Mouse (Mus musculus) stomach, postnatal 0 days (tissue): ENCODE measurements around the gene Rbm17. TPM values are rescaled to one million over a fixed set of nuclear protein-coding genes. Genes with fewer than 3 reads are reported as not detected.

ENCODE experiments used
- ATAC-seq: fragments of 200-750 bp; cut with Nextera tagmentation; 2 replicates; pipeline ENCODE4 v1.8.0; 2017; ENCODE audit not compliant: low FRiP score, low TSS enrichment
- DNase-seq: peaks from one replicate; pipeline ENCODE4 v3.0.0-alpha.2; 2016; ENCODE audit warnings: low spot score
- H3K27ac ChIP-seq: fragments of 300-500 bp; sonication (generic); replicated peaks from 2 replicates; pipeline ENCODE4 v1.5.1; 2014; ENCODE audit warnings: mild to moderate bottlenecking, control low read depth
- H3K27me3 ChIP-seq: fragments of 300-500 bp; sonication (generic); 2 replicates; pipeline ENCODE4 v1.6.1; 2014; ENCODE audit warnings: low read length; ENCODE audit not compliant: control insufficient read depth, insufficient read depth
- H3K36me3 ChIP-seq: fragments of 300-500 bp; sonication (generic); 2 replicates; pipeline ENCODE4 v1.6.1; 2014; ENCODE audit warnings: low read length, mixed read lengths; ENCODE audit not compliant: control insufficient read depth, insufficient read depth
- H3K4me1 ChIP-seq: fragments of 300-500 bp; sonication (generic); replicated peaks from 2 replicates; pipeline ENCODE4 v1.6.1; 2014; ENCODE audit warnings: antibody characterized with exemption; ENCODE audit not compliant: control insufficient read depth, insufficient read depth
- H3K4me2 ChIP-seq: fragments of 300-500 bp; sonication (generic); replicated peaks from 2 replicates; pipeline ENCODE4 v1.6.1; 2014; ENCODE audit warnings: low read depth, mild to moderate bottlenecking, control low read depth, moderate library complexity
- H3K4me3 ChIP-seq: fragments of 300-500 bp; sonication (generic); 2 replicates; pipeline ENCODE4 v1.5.1; 2014; ENCODE audit warnings: low read depth, low read length, control low read depth
- H3K9ac ChIP-seq: fragments of 300-500 bp; sonication (generic); 2 replicates; pipeline ENCODE4 v1.6.1; 2014; ENCODE audit warnings: mild to moderate bottlenecking, low read length, control low read depth, mixed read lengths
- H3K9me3 ChIP-seq: fragments of 300-500 bp; sonication (generic); 2 replicates; pipeline ENCODE4 v1.6.1; 2016; ENCODE audit warnings: low read length; ENCODE audit not compliant: control insufficient read depth
- CTCF ChIP-seq: IDR thresholded peaks from 2 replicates; pipeline ENCODE4 v1.5.1; 2016; ENCODE audit warnings: antibody characterized with exemption, low read depth, mild to moderate bottlenecking, moderate library complexity
- EP300 ChIP-seq: optimal IDR thresholded peaks from 2 replicates; pipeline ENCODE3; 2016; ENCODE audit warnings: antibody characterized with exemption
- WGBS: fragments of 180-500 bp; shearing (Covaris S2); extraction: QIAGEN DNeasy Blood & Tissue Kit; methylation state at CpG from one replicate; pipeline ENCODE4 v1.1.7; 2014; 5-methylcytosine and 5-hydroxymethylcytosine counted together
- polyA plus RNA-seq: library from polyadenylated mRNA; unstranded; fragments of >200 nt; fragmentation: Nextera tagmentation; extraction: Ambion mirVana; gene quantifications from 2 replicates; pipeline ENCODE4 v1.2.1, GENCODE M21; 2015

The Rbm17 gene
- polyA plus RNA-seq, 1 experiment from 2014 or later: 62.2 TPM

DNA sequence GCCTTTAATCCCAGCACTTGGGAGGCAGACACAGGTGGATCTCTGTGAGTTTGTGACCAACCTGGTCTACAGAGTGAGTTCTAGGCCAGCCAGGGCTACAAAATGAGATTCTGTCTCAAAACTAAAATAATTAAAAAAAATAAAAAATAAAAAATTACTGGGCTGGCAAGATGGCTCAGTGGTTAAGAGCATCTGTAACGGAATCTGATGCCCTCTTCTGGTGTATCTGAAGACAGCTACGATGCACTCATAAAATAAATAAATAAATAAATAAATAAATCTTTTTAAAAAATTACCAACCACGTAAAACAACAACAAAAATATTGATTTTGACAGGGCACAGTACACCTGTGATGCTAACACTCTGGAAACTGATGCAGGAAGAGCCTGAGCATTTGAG lies 37.1 kb downstream of the Rbm17 start:
- H3K36me3 ChIP-seq: no peaks in the 10 kb centered on the region
- H3K9me3 ChIP-seq: no peaks in the 10 kb centered on the region
- no peak overlapping the region for H3K4me2 ChIP-seq
- no peak overlapping the region for H3K27ac ChIP-seq
- ATAC-seq: no peak
- WGBS: 82% methylated on average over 3 of the region's 3 CpGs
- no peak overlapping the region for H3K9ac ChIP-seq
- H3K4me1 ChIP-seq: no peaks in the 10 kb centered on the region
- H3K27me3 ChIP-seq: no peaks in the 10 kb centered on the region
- no peak for DNase-seq
- TF ChIP-seq EP300 (no peak), CTCF (no peak)
- H3K4me3 ChIP-seq: no peak overlapping the region

DNA sequence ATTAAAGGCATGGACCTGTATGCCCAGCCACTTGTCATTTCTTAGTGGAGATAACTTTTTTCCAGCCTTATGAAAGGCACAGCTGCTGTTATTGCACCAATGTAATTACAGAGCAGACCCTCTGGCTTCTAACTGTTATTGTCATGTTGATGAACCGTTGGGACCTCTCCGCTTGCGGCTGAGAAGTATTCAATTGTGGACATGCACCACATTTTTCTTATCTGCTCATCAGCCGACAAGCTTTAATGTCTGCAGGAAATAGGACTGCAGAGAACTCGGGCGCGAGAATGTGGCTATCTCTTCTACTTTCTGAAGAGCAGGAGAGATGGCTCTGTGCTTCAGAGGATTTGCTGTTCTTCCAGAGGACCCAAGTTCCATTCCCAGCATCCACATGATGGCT lies 37.7 kb downstream of the Rbm17 start:
- H3K9me3 ChIP-seq: no peaks in the 10 kb centered on the region
- no peak for TF ChIP-seq EP300
- TF ChIP-seq CTCF: no peak
- WGBS: 77% methylated on average over 7 of the region's 7 CpGs
- H3K36me3 ChIP-seq: no peaks in the 10 kb centered on the region
- H3K4me3 ChIP-seq: no peak overlapping the region
- no peak for DNase-seq
- no peak overlapping the region for H3K4me2 ChIP-seq
- no peaks in the 10 kb centered on the region for H3K4me1 ChIP-seq
- no peak for ATAC-seq
- H3K9ac ChIP-seq: no peak overlapping the region
- H3K27ac ChIP-seq: no peak overlapping the region
- H3K27me3 ChIP-seq: no peaks in the 10 kb centered on the region

DNA sequence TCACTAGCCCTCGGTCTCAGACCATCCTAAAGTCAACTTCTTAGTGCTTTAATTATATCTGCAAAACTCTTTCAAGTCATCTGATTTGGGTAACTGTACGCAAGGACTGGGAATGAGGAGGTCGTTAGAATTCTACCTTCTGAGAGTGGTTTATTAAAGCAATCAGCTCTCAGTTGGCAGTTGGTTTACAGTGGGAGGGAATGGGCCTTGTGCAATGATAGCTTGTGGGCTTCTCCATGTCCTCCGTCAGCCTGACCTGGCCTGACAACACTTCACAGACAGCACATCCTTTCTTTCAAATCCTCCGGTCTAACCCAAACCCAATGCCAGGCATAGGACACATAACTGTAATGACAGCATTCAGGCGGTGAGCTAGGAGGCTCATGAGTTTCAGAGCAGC lies 39.2 kb downstream of the Rbm17 start:
- Histone ChIP-seq H3K27ac (no peak overlapping the region), H3K36me3 (no peaks in the 10 kb centered on the region), H3K9me3 (no peaks in the 10 kb centered on the region), H3K27me3 (no peaks in the 10 kb centered on the region), H3K9ac (no peak overlapping the region), H3K4me3 (no peak overlapping the region), H3K4me1 (no peaks in the 10 kb centered on the region), H3K4me2 (no peak overlapping the region)
- no peak for DNase-seq
- no peak for ATAC-seq
- no peak for TF ChIP-seq EP300
- TF ChIP-seq CTCF: no peak
- whole genome bisulfite sequencing: 84% methylated on average over 6 of the region's 6 CpGs

DNA sequence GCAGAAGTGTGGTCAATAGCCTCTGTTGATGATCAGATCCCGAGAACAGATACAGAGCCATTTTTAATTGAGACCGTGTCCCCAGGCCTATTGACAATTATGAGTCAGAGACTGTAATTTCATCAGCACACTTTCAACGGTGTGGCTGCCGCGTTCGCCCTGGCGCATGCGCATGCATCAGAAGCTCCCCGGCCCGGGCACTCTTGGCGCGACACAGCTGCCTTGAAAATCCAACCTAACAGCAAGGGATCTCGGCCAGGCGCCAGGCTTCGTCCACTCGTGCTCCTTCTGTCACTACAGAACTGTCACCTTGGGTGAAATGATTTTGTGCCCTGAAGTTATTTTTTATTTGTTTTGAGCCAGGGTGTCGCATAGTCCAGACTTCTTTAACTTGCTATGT lies 40.7 kb downstream of the Rbm17 start:
- H3K4me2 ChIP-seq: no peak overlapping the region
- no peaks in the 10 kb centered on the region for H3K9me3 ChIP-seq
- H3K9ac ChIP-seq: no peak overlapping the region
- TF ChIP-seq EP300 (no peak), CTCF (no peak)
- WGBS: 91% methylated on average over 17 of the region's 17 CpGs
- H3K27ac ChIP-seq: no peak overlapping the region
- no peaks in the 10 kb centered on the region for H3K4me1 ChIP-seq
- DNase-seq (no peak), ATAC-seq (no peak)
- no peaks in the 10 kb centered on the region for H3K36me3 ChIP-seq
- no peak overlapping the region for H3K4me3 ChIP-seq
- no peaks in the 10 kb centered on the region for H3K27me3 ChIP-seq

DNA sequence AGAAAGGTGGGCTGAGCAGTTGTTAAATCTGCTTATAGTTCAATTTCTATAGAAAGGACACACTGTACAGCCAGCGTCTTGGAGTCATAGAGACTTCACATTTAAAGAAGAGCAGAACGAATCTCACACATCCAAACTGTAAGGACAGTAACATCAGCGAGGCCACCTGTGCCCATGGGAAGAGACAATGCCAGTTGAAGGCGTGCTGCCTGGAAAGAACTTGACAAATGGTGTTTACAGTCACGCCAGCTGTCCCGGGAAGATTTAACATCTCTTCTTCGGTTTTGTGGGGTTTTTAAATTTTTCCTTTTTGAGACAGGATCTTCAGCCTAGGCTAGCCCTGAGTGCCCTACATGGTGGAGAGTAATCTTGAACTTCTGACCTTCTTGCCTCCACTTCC lies 45.3 kb downstream of the Rbm17 start:
- TF ChIP-seq EP300 (no peak), CTCF (no peak)
- H3K9me3 ChIP-seq: no peaks in the 10 kb centered on the region
- H3K4me3 ChIP-seq: no peak overlapping the region
- H3K4me1 ChIP-seq: no peaks in the 10 kb centered on the region
- no peak overlapping the region for H3K4me2 ChIP-seq
- 67% methylated on average over 7 of the region's 7 CpGs for WGBS
- ATAC-seq (no peak), DNase-seq (no peak)
- H3K36me3 ChIP-seq: no peaks in the 10 kb centered on the region
- H3K27me3 ChIP-seq: no peaks in the 10 kb centered on the region
- no peak overlapping the region for H3K9ac ChIP-seq
- no peak overlapping the region for H3K27ac ChIP-seq

DNA sequence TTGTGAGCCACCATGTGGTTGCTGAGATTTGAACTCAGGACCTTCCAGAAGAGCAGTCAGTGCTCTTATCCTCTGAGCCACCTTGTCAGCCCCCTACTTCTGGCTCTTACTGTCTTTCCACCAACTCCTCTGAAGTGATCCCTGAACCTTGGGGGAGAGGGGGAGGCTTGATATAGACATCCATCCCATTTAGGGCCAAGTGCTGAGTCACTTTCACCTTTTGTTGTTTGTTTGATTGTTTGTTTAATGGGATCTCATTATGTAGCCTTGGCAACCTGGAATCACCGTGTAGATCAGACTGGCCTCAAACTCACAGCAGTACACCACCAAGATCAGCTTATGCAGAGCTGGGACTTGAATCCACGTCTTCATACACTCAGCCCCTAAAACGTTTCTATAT lies 46.7 kb downstream of the Rbm17 start:
- WGBS: 50% methylated on average over 3 of the region's 3 CpGs
- no peak overlapping the region for H3K4me3 ChIP-seq
- ATAC-seq: no peak

More for the DNA sequence above, 46.7 kb downstream of the Rbm17 start:
- Histone ChIP-seq H3K9me3 (no peaks in the 10 kb centered on the region), H3K4me1 (peaks cover 5% of the 10 kb centered on the region; the same call in 1 of the 2 replicates), H3K9ac (no peak overlapping the region), H3K27ac (no peak overlapping the region), H3K27me3 (no peaks in the 10 kb centered on the region), H3K4me2 (no peak overlapping the region), H3K36me3 (no peaks in the 10 kb centered on the region)
- DNase-seq: no peak
- TF ChIP-seq CTCF (no peak), EP300 (no peak)
